Mouse (Mus musculus) embryo, embryonic 11.5 days (tissue): ENCODE results near the gene Eef1akmt3.
"Not testable (repeated sequence)": the region's sequence is repeated elsewhere in the genome, so short reads cannot be mapped to it uniquely, and the experiment has no call there.

Source experiments
- DNase-seq: peaks from one replicate; pipeline ENCODE4 v3.0.0-alpha.2; 2012; ENCODE audit warnings: low read depth, low spot score

Eef1akmt3 gene

DNA sequence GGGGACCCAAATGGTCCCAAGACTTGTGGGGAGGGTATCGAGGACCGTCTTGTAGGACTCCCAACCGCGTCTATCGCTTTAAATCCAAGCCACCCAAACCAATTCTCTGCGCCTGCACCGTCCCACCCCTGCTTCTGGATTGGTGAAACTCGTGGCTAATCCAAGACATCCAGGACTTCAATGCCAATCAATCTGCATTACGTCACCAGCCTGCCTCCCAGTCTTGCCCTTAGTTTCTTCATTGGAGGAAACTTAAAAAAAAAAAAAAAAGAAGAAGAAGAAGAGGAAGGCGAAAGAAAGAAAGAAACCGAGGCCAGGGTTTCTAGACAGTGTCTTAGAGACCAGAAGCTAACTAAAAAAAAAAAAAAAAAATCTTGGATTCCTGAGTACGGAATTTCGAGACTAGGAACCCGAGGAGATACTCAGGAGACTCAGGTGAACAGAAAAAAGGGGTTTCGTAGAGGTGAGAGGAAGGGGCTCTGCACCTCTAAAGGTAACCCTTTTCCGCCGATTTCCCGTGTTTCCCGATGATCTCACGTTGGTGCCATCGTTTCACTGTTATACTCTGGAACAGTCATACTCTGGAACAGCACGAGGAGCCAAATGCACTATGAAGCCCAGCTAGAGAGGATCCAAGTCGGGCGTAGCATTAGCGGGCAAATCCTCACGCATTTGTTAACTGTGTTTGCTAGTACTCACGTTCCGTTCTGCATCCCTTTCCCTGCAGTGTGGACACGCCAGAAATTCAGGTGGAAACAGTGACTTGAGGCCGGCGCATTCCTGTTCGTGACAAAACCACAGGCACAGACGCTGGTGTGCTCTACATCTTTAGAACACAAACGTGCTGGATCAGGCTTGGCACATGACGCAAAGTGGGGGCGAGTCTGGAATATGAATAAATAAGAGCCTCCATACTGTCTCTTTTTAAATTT is 29.1 kb upstream of the Eef1akmt3 start, which contains the start of gene Tspan31:
Tspan31 (minus strand) TSS at position 75 of the 932 bp plus-strand sequence.
- DNase-seq, result peak; percentile 91

DNA sequence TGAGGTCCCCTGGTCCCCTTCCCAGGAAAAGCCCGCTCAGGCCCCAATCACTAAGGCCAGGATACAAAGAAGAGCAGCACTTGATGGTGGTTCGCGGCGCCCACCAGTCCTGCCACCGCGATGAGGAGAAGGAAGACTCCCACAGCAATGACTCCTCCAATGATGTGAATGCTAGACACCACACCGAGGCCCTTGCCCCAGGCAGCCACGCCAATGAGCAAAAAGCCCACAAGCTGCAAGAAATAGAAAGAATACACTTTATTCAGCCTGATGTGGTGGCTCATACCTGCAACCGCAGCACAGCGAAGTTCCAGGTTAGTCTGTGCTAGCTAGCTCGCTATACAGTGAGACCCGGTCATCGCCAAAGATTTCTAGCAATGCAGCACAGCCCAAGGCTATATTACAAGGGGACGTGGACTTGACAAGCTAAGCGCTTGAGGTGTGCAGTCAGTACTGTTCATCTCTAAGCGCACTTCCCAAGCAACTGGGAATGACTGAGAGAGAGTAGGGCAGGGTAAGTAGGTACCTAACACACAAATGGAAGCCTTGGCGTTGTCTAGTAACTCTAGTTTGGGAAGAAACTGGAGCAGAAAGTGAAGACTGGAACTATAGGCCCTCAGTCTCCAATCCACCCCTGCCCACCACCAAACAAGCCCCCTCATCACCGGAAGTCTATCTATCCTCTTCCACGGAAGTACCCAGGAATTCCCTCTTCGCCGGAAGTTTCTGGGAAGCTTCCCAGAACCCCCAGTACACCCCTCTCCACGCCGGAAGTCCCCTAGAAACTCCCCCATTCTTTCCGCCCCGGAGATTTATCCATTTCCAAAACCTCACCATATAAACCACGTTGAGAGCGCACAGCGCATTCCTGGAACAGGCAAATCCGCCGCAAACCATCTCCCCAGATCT is 28.2 kb upstream of the Eef1akmt3 start:
- DNase-seq, result peak; percentile 57

- DNase-seq, result no peak
These were observed 27.2 kb upstream of the Eef1akmt3 start for GRCm38 (mm10) chr10:127068360-127069038.

GRCm38 (mm10) chr10:127066519-127067018 is 25.3 kb upstream of the Eef1akmt3 start:
- DNase-seq, result no peak

DNA sequence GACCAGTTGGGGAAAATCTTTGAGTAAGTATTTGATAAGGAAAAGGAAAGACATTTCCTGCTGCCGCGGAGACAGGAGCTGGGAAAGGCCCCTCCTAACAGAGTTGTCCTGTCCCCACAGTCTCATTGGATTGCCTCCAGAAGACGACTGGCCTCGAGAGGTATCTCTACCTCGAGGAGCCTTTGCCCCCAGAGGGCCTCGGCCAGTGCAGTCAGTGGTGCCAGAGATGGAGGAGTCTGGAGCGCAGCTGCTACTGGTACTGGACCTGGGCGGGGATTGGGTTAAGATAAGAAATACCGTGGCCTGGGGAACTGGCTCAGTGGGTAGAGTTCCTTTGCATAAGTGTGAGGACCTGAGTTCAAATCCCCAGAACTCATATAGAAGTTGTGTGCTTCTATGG is 24.7 kb upstream of the Eef1akmt3 start:
- no peak for DNase-seq

GRCm38 (mm10) chr10:127063913-127064870 is 22.9 kb upstream of the Eef1akmt3 start:
- no peak for DNase-seq

GRCm38 (mm10) chr10:127063239-127063872 is 22.0 kb upstream of the Eef1akmt3 start, which contains the start of gene Cdk4:
Gene Cdk4 (plus strand): TSS chr10:127063534.
- DNase-seq, result peak; percentile 98

- no peak for DNase-seq
These were observed 21.2 kb upstream of the Eef1akmt3 start for GRCm38 (mm10) chr10:127062503-127062902.

GRCm38 (mm10) chr10:127062101-127062500 is 20.8 kb upstream of the Eef1akmt3 start:
- not testable (repeated sequence) for DNase-seq

DNA sequence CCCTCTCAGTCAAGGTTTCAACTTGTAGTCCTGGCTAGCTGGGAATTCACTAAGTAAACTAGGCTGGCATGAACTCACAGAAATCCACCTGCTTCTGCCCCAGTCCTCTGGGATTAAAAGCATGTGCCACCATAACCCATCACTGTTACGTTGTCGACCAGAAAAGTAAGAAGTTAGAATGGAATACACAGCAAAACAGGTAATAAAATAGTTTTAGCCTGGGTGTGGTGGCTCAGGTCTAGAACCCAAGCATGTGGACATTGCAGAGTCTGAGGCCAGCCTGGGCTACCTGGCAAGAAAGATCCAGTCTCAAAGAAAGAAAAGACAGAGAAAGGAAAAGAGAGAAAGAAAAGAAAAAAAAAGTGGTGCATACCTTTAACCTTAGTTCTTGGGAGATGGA is 20.2 kb upstream of the Eef1akmt3 start:
- DNase-seq, result no peak

DNA sequence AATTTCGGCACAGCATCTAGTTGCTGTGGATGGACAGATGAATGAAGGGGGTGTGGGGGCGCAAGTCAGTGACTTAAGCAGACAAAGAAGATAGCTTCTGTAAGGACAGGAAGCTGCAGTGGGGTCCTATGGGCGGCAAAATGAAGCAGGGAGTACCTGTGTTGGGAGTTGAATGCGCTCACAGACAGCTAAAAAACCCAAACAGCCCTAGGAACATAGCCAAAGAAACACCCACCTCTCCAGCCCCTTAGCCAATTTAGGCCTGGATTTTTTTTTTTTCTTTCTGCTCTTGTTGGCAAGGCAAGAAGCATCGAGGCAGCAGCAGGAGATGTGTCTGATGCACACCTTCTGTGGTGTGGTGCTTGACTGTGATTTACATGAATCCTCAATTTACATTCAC is 19.8 kb upstream of the Eef1akmt3 start:
- DNase-seq, result no peak

DNA sequence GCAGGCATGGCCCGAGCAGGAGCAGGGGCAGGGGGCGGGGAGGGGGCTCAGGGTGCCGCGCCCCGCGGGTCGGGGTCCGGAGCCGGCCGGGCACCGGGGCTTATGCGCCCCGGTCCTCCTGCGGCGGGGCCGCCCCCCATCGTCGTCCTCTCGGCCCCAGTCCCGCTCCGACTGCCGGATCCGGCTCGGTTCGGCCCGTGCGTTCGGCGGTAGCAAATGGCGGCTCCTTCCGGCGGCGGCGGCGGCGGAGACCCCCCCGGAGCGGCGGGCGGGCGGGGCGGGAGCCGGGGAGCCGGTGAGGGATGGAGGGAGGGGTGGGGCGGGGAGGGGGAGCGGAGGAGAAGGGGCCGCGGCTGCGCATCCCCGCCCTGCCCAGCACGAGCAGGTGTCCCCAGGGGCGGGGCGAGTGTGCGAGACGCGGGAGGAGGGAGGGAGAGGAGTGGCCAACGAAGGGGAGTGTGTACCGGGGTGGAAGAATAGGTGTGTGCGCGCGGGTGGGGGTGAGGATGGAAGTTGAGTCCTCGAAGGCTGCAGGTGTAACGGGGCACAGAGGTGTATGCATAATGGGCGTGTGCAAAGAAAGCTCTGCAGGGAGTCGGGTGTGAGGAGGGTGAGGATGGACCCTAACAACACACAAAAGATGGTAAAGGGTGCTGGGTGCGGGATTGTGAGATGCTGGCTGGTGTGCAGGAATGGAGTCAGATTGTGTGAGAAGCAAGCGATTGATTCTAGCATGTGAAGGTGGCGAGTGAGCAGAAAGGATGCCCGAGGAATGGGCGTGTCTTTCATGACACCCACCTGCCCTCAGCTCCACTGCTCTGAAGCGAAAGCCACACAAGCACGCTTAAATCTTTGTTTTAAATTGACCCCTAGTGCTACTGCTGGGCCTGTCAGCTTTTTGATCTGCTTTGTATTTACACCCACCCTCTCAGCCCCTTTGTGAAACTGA is 18.9 kb upstream of the Eef1akmt3 start, which contains the start of gene March9:
March9 (minus strand) TSS at position 217 of the 949 bp plus-strand sequence.
- DNase-seq, result no peak

- DNase-seq, result no peak
These were observed 18.1 kb upstream of the Eef1akmt3 start for GRCm38 (mm10) chr10:127059174-127059967.

DNA sequence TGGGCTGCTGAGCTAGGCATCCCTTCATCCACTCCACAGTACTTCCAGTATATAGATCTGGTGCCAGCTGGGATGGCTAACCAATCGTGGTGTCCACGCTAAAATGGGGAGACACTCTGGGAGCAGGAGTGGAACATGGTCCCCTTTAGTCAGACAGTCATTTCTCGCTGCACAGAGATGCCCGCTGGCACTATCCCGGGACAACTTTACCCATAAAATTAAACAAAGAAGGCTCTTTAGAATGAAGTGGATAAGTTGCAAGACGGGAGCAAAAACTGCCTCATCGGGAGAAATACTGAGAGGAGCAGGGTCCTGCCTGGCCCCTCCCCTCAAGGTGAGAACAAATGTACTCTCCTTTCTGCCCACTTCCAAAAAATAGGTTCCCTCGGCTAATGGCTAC is 17.4 kb upstream of the Eef1akmt3 start:
- DNase-seq, result no peak

DNA sequence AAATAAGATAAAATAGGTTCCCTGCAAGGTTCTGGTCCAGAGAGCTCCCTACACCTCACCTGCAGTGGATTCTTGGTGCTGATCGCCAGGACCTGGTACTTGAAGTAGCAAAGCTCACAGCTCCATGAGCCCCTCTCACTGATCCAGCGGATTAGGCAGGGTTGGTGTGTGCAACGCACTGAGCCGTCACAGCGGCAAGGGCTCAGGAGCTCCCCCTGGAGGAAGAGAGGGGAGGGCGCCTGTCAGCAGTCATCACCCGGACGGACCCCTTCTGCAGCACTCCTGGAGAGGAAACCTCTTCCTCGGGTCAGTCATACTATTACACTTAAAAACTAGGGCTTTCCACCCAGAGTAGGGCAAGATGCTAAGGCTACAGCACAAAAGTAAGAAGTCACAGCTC is 16.8 kb upstream of the Eef1akmt3 start:
- DNase-seq, result peak; percentile 68

- no peak for DNase-seq
These were observed 15.2 kb upstream of the Eef1akmt3 start for GRCm38 (mm10) chr10:127056490-127056889.

GRCm38 (mm10) chr10:127055406-127055805 is 14.1 kb upstream of the Eef1akmt3 start:
- DNase-seq, result no peak

DNA sequence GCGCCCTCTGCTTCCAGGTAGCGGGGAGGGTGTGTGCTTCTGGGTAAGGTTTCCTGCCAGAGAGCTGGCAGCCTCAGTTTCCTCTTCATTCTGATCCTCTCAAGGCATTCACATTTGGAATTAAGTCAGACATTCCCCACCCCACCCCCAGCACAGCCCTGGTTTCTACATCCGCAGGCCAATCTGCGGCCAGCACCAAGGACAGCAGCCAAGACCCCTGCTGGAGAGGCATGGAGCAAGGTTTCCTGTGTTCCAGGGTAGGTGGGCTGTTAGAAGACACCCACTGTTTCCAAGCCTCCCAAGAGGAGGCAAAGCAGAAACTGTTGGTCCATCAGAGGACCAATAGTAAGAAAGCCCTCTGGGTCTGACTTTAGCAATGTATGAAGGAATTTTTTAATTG is 13.3 kb upstream of the Eef1akmt3 start:
- DNase-seq, result no peak
